Mouse (Mus musculus): ENCODE data around the gene Dpp6.

- no peak for TF ChIP-seq POLR2A (IDR thresholded peaks at IDR 0.05; ENCODE audit: extremely low read depth, insufficient read depth, low read length)
- no peak for TF ChIP-seq CTCF (IDR thresholded peaks at IDR 0.05; ENCODE audit: extremely low read depth, insufficient read depth, low read length)
Observed at GRCm38 (mm10) chr5:27155671-27156070, 338.7 kb downstream of the Dpp6 start.

Data from cortical plate, adult 2 months (tissue).